Comparison of ENCODE assay signal across 10 mouse cellular contexts in genomic region chr2:32964659-32965457, GRCm38 (mm10). TPM values are rescaled to one million over a fixed set of nuclear protein-coding genes. Genes with fewer than 3 reads are reported as not detected.
DNase-seq lines count a peak whose midpoint lies in the region; ATAC-seq and TF ChIP-seq lines count a peak whose summit lies in the region.
"Had no signal": no experiment of that assay in that cellular context is flagged by ENCODE, and none has a peak within 500 bp of the region (broad histone marks: within the 10 kb centered on the region; RNA-seq: fewer than 3 reads in every experiment).

No protein-coding gene starts in this region.

- TF ChIP-seq POLR2A in spleen, adult 2 months (IDR thresholded peaks at IDR 0.05; ENCODE audit: low read depth, low read length) = no peak

- H3K27me3 ChIP-seq in forebrain, embryonic 13.5 days = no peaks in the 10 kb centered on the region
- no peaks in the 10 kb centered on the region for H3K27me3 ChIP-seq in forebrain, embryonic 11.5 days (ENCODE audit: control insufficient read depth, insufficient read depth, low read length)
- no peaks in the 10 kb centered on the region for H3K27me3 ChIP-seq in spleen, adult 2 months (ENCODE audit: control insufficient read depth, insufficient read depth, low read length)
- no peaks in the 10 kb centered on the region for H3K27me3 ChIP-seq in limb, embryonic 10.5 days (ENCODE audit: low read depth, poor library complexity, severe bottlenecking)
- no peaks in the 10 kb centered on the region for H3K27me3 ChIP-seq in hindbrain, embryonic 14.5 days (ENCODE audit: control insufficient read depth, insufficient read depth, low read length)

- 0 out of 2 replicates have a peak overlapping the region, but pooled peaks have one; percentile 10 for H3K4me2 ChIP-seq in forebrain, embryonic 13.5 days
- H3K4me2 ChIP-seq in forebrain, embryonic 11.5 days (ENCODE audit: low read depth, low read length, severe bottlenecking) = no peak overlapping the region
- no peak overlapping the region for H3K4me2 ChIP-seq in hindbrain, embryonic 14.5 days (replicated peaks)

- no peak for TF ChIP-seq CTCF in spleen, adult 2 months (IDR thresholded peaks at IDR 0.05; ENCODE audit: extremely low read depth, insufficient read depth, insufficient read length, insufficient replicate concordance)

- no peak for ATAC-seq in forebrain, embryonic 13.5 days
- no peak for ATAC-seq in forebrain, embryonic 11.5 days (replicated peaks; ENCODE audit: low FRiP score)
- no peak for ATAC-seq in hindbrain, embryonic 14.5 days (ENCODE audit: low FRiP score)

- H3K4me3 ChIP-seq in forebrain, embryonic 13.5 days = no peak overlapping the region
- H3K4me3 ChIP-seq in forebrain, embryonic 11.5 days (ENCODE audit: low read depth, low read length) = no peak overlapping the region
- H3K4me3 ChIP-seq in spleen, adult 2 months (ENCODE audit: extremely low read depth, insufficient read depth, insufficient read length) = no peak overlapping the region
- peak overlapping the region; percentile 71; the same call in 1 of the 2 replicates for H3K4me3 ChIP-seq in limb, embryonic 10.5 days
- no peak overlapping the region for H3K4me3 ChIP-seq in hindbrain, embryonic 14.5 days (replicated peaks; ENCODE audit: low read length)

- no peak overlapping the region; the same call in 1 of the 2 replicates for H3K9ac ChIP-seq in forebrain, embryonic 13.5 days
- H3K9ac ChIP-seq in forebrain, embryonic 11.5 days (ENCODE audit: low read length) = no peak overlapping the region
- H3K9ac ChIP-seq in hindbrain, embryonic 14.5 days = no peak overlapping the region

- no peak for DNase-seq in forebrain, embryonic 11.5 days (ENCODE audit: low spot score)
- DNase-seq in spleen, adult 2 months (ENCODE audit: low read depth in 1 of 2, low spot score in 2 of 2) = peak in 1 of 2 experiments; percentile 21
- no peak for DNase-seq in spleen, postnatal 4 days (ENCODE audit: low spot score in 2 of 2)
- no peak for DNase-seq in limb, embryonic 10.5 days (ENCODE audit: low spot score)
- peak; percentile 18 for DNase-seq in yolk sac, embryonic 10.5 days (ENCODE audit: low spot score)
- DNase-seq in urinary bladder, postnatal 10 days (ENCODE audit: low spot score) = no peak
- DNase-seq in hindbrain, embryonic 14.5 days (ENCODE audit: low spot score) = no peak
- DNase-seq: kidney, adult 9 months had no signal

- WGBS in forebrain, embryonic 13.5 days = 27% methylated on average over 10 of the region's 10 CpGs
- WGBS in forebrain, embryonic 11.5 days = 29% methylated on average over 10 of the region's 10 CpGs
- WGBS in spleen, adult 2 months = 42% methylated on average over 10 of the region's 10 CpGs
- 25% methylated on average over 10 of the region's 10 CpGs for WGBS in limb, embryonic 10.5 days
- 32% methylated on average over 10 of the region's 10 CpGs for WGBS in hindbrain, embryonic 14.5 days

- H3K36me3 ChIP-seq in forebrain, embryonic 13.5 days (ENCODE audit: poor library complexity, severe bottlenecking) = peaks cover 24% of the 10 kb centered on the region
- peaks cover 10% of the 10 kb centered on the region for H3K36me3 ChIP-seq in forebrain, embryonic 11.5 days (ENCODE audit: control insufficient read depth, insufficient read depth, low read length)
- peaks cover 16% of the 10 kb centered on the region for H3K36me3 ChIP-seq in spleen, adult 2 months (ENCODE audit: control insufficient read depth, insufficient read depth, low read length)
- H3K36me3 ChIP-seq in limb, embryonic 10.5 days = peaks cover 31% of the 10 kb centered on the region
- H3K36me3 ChIP-seq in hindbrain, embryonic 14.5 days (replicated peaks; ENCODE audit: control insufficient read depth, insufficient read depth) = peaks cover 27% of the 10 kb centered on the region

- H3K9me3 ChIP-seq in forebrain, embryonic 13.5 days (replicated peaks) = no peaks in the 10 kb centered on the region
- H3K9me3 ChIP-seq in forebrain, embryonic 11.5 days (ENCODE audit: control insufficient read depth, low read length) = no peaks in the 10 kb centered on the region
- H3K9me3 ChIP-seq in limb, embryonic 10.5 days (replicated peaks) = no peaks in the 10 kb centered on the region
- no peaks in the 10 kb centered on the region for H3K9me3 ChIP-seq in hindbrain, embryonic 14.5 days (ENCODE audit: control insufficient read depth, low read length)
- H3K9me3 ChIP-seq: heart, embryonic 10.5 days had no signal

- peaks cover 52% of the 10 kb centered on the region for H3K4me1 ChIP-seq in forebrain, embryonic 13.5 days
- peaks cover 19% of the 10 kb centered on the region; the same call in 1 of the 2 replicates for H3K4me1 ChIP-seq in forebrain, embryonic 11.5 days (replicated peaks; ENCODE audit: control insufficient read depth, insufficient read depth, low read length)
- peaks cover 11% of the 10 kb centered on the region; the same call in 1 of the 2 replicates for H3K4me1 ChIP-seq in spleen, adult 2 months (ENCODE audit: control insufficient read depth, insufficient read depth, insufficient read length)
- H3K4me1 ChIP-seq in limb, embryonic 10.5 days = peaks cover 62% of the 10 kb centered on the region
- H3K4me1 ChIP-seq in hindbrain, embryonic 14.5 days (replicated peaks; ENCODE audit: control insufficient read depth, insufficient read depth, low read length) = peaks cover 35% of the 10 kb centered on the region

- H3K27ac ChIP-seq in forebrain, embryonic 13.5 days = 0 out of 2 replicates have a peak overlapping the region, but pooled peaks have one; percentile 10
- H3K27ac ChIP-seq in forebrain, embryonic 11.5 days (ENCODE audit: low read depth, low read length) = no peak overlapping the region
- peak overlapping the region; percentile 66 for H3K27ac ChIP-seq in spleen, adult 2 months (ENCODE audit: insufficient read depth, low read length)
- H3K27ac ChIP-seq in limb, embryonic 10.5 days = no peak overlapping the region
- H3K27ac ChIP-seq in hindbrain, embryonic 14.5 days = no peak overlapping the region

RNA-seq across cellular contexts. Expression of gene Lrsam1, which starts 3.4 kb away (rescaled TPM):
- 14.8 and 15.5 TPM in 2 replicates for polyA plus RNA-seq in forebrain, embryonic 13.5 days (2015; fragmentation: Nextera tagmentation; extraction: Ambion mirVana)
- 10.7 and 13.0 TPM in 2 replicates for polyA plus RNA-seq in forebrain, embryonic 11.5 days (2014; fragmentation: Nextera tagmentation; extraction: Ambion mirVana)
- 8.3 and 13.0 TPM in 2 replicates for polyA plus RNA-seq in spleen, adult 2 months (2012; rRNA removed)
- polyA plus RNA-seq in limb, embryonic 10.5 days (2016; fragmentation: Nextera tagmentation; extraction: Ambion mirVana) = 5.3 and 7.5 TPM in 2 replicates
- polyA plus RNA-seq in hindbrain, embryonic 14.5 days (2014; fragmentation: Nextera tagmentation; extraction: Ambion mirVana) = 20.2 and 22.4 TPM in 2 replicates

RNA-seq across cellular contexts. Expression of gene Rpl12, which starts 3.5 kb away (rescaled TPM):
- 111 and 118 TPM in 2 replicates for polyA plus RNA-seq in forebrain, embryonic 13.5 days (2015; fragmentation: Nextera tagmentation; extraction: Ambion mirVana)
- 134 and 151 TPM in 2 replicates for polyA plus RNA-seq in forebrain, embryonic 11.5 days (2014; fragmentation: Nextera tagmentation; extraction: Ambion mirVana)
- 535 and 627 TPM in 2 replicates for polyA plus RNA-seq in spleen, adult 2 months (2012; rRNA removed)
- 194 and 232 TPM in 2 replicates for polyA plus RNA-seq in limb, embryonic 10.5 days (2016; fragmentation: Nextera tagmentation; extraction: Ambion mirVana)
- 106 and 113 TPM in 2 replicates for polyA plus RNA-seq in hindbrain, embryonic 14.5 days (2014; fragmentation: Nextera tagmentation; extraction: Ambion mirVana)

RNA-seq across cellular contexts. Expression of gene Slc2a8, which starts 17.0 kb away (rescaled TPM):
- polyA plus RNA-seq in forebrain, embryonic 13.5 days (2015; fragmentation: Nextera tagmentation; extraction: Ambion mirVana) = 15.4 and 18.3 TPM in 2 replicates
- polyA plus RNA-seq in forebrain, embryonic 11.5 days (2014; fragmentation: Nextera tagmentation; extraction: Ambion mirVana) = 11.8 and 13.4 TPM in 2 replicates
- 24.7 and 28.0 TPM in 2 replicates for polyA plus RNA-seq in spleen, adult 2 months (2012; rRNA removed)
- 16.5 and 22.3 TPM in 2 replicates for polyA plus RNA-seq in limb, embryonic 10.5 days (2016; fragmentation: Nextera tagmentation; extraction: Ambion mirVana)
- 16.3 and 17.4 TPM in 2 replicates for polyA plus RNA-seq in hindbrain, embryonic 14.5 days (2014; fragmentation: Nextera tagmentation; extraction: Ambion mirVana)

Comparison
In these comparisons a context has a peak if more than half of its experiments do, and no peak if none do; other contexts are left out.
1. H3K27ac ChIP-seq: peak in forebrain, embryonic 13.5 days (single experiment) and spleen, adult 2 months (single experiment); none in forebrain, embryonic 11.5 days (single experiment), limb, embryonic 10.5 days (single experiment) and hindbrain, embryonic 14.5 days (single experiment).